Mouse (Mus musculus) hindbrain, embryonic 14.5 days (tissue): Measurements from ENCODE around the gene Flt3. TPM values are rescaled to one million over a fixed set of nuclear protein-coding genes. Genes with fewer than 3 reads are reported as not detected.

Source experiments
- ATAC-seq: fragments of 200-750 bp; cut with Nextera tagmentation; 2 replicates; pipeline ENCODE4 v1.8.0; 2017; ENCODE audit warnings: moderate number of reproducible peaks, mild to moderate bottlenecking, moderate TSS enrichment, moderate library complexity; ENCODE audit not compliant: low FRiP score
- DNase-seq: peaks from one replicate; pipeline ENCODE4 v3.0.0-alpha.2; 2015; ENCODE audit warnings: low spot score
- H3K27ac ChIP-seq: fragments of 300-500 bp; sonication (generic); 2 replicates; pipeline ENCODE4 v1.5.1; 2014; ENCODE audit warnings: mild to moderate bottlenecking, moderate library complexity
- H3K27me3 ChIP-seq: fragments of 300-500 bp; sonication (generic); 2 replicates; pipeline ENCODE4 v1.6.1; 2014; ENCODE audit warnings: mild to moderate bottlenecking, low read length, mixed read lengths; ENCODE audit not compliant: control insufficient read depth, insufficient read depth
- H3K36me3 ChIP-seq: fragments of 300-500 bp; sonication (generic); replicated peaks from 2 replicates; pipeline ENCODE4 v1.6.1; 2014; ENCODE audit not compliant: control insufficient read depth, insufficient read depth
- H3K4me1 ChIP-seq: fragments of 300-500 bp; sonication (generic); replicated peaks from 2 replicates; pipeline ENCODE4 v1.6.1; 2014; ENCODE audit warnings: antibody characterized with exemption, low read length, mixed read lengths; ENCODE audit not compliant: control insufficient read depth, insufficient read depth
- H3K4me2 ChIP-seq: fragments of 300-500 bp; sonication (generic); replicated peaks from 2 replicates; pipeline ENCODE4 v1.6.1; 2014; ENCODE audit warnings: mild to moderate bottlenecking, moderate library complexity
- H3K4me3 ChIP-seq: fragments of 300-500 bp; sonication (generic); replicated peaks from 2 replicates; pipeline ENCODE4 v1.5.1; 2014; ENCODE audit warnings: mild to moderate bottlenecking, low read length
- H3K9ac ChIP-seq: fragments of 300-500 bp; sonication (generic); 2 replicates; pipeline ENCODE4 v1.6.1; 2014
- H3K9me3 ChIP-seq: fragments of 300-500 bp; sonication (generic); 2 replicates; pipeline ENCODE4 v1.6.1; 2016; ENCODE audit warnings: low read length; ENCODE audit not compliant: control insufficient read depth
- WGBS: fragments of 180-500 bp; shearing (Covaris S2); extraction: QIAGEN DNeasy Blood & Tissue Kit; methylation state at CpG from one replicate; pipeline ENCODE4 v1.1.7; 2014; 5-methylcytosine and 5-hydroxymethylcytosine counted together
- polyA plus RNA-seq: library from polyadenylated mRNA; unstranded; fragments of >200 nt; fragmentation: Nextera tagmentation; extraction: Ambion mirVana; gene quantifications from 2 replicates; pipeline ENCODE4 v1.2.1, GENCODE M21; 2014

Flt3 gene
- polyA plus RNA-seq, 1 experiment from 2014 or later: 0.95 TPM

GRCm38 (mm10) chr5:147345981-147346380 lies 54.3 kb downstream of the Flt3 start:
- Histone ChIP-seq H3K9ac (no peak overlapping the region), H3K4me1 (no peaks in the 10 kb centered on the region), H3K27ac (no peak overlapping the region), H3K36me3 (no peaks in the 10 kb centered on the region), H3K4me3 (no peak overlapping the region), H3K9me3 (no peaks in the 10 kb centered on the region), H3K27me3 (no peaks in the 10 kb centered on the region), H3K4me2 (no peak overlapping the region)
- DNase-seq: no peak
- 67% methylated on average over 1 of the region's 1 CpGs for WGBS
- ATAC-seq: no peak

DNA sequence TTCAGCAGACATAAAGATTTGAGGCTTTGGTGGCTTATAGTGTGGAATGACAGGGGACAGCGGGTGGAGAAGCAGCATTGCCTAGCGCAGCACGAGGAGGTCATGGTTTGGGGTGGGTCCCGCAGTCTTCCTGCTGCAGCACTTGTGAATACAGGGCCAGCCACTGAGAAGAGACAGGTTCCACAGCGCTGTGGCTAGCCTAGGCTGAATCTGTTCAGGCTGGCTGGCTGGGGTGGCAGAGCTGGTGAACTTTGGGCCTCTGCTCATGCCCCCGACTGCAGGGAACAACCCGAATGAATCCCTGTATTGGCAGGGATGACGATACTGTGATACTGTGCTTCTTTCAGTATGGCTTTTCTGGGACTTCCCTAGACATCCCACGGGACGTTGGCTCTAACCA lies 56.4 kb downstream of the Flt3 start:
- Histone ChIP-seq H3K27me3 (no peaks in the 10 kb centered on the region), H3K36me3 (no peaks in the 10 kb centered on the region), H3K27ac (no peak overlapping the region), H3K4me2 (no peak overlapping the region), H3K4me1 (no peaks in the 10 kb centered on the region), H3K9ac (no peak overlapping the region), H3K4me3 (no peak overlapping the region), H3K9me3 (no peaks in the 10 kb centered on the region)
- ATAC-seq (no peak), DNase-seq (no peak)
- WGBS: 88% methylated on average over 10 of the region's 10 CpGs

- no peak overlapping the region for H3K4me3 ChIP-seq
- H3K4me2 ChIP-seq: no peak overlapping the region
- H3K36me3 ChIP-seq: no peaks in the 10 kb centered on the region
- no peaks in the 10 kb centered on the region for H3K4me1 ChIP-seq
- H3K9ac ChIP-seq: no peak overlapping the region
- DNase-seq: no peak
- H3K27ac ChIP-seq: no peak overlapping the region
- ATAC-seq: no peak
- 91% methylated on average over 6 of the region's 6 CpGs for WGBS
- H3K9me3 ChIP-seq: no peaks in the 10 kb centered on the region
- no peaks in the 10 kb centered on the region for H3K27me3 ChIP-seq
Observed at GRCm38 (mm10) chr5:147342901-147343300, 57.4 kb downstream of the Flt3 start.

DNA sequence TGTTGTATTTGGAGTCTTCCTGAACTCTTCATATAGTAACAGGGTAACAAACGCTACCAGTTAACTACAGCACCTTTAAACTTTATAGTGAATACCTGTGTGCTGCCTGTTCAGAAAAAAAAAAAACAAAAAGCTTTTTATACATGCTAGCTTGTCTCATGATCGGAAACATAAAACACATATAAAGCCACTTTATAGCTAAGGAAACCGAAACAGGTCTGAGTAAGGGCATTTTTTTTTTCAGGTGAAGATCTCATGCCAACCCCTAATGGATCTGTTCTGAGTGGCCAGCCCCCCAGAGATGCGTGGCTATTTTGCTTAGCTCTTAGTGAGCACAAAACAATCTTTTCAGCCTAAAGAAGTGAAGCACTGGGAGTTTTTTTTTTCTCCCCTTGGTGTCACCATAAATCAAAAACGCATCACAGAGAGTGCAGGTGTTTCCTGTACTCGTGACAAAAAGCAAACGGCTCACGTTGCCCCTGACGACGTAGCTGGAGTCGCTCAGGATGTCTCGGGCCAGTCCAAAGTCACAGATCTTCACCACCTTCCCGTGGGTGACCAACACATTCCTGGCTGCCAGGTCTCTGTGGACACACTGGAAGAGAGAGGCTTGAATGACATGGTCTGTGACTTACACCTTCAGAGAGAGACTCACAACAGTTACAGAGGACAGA lies 59.4 kb downstream of the Flt3 start:
- WGBS: 74% methylated on average over 13 of the region's 13 CpGs

DNA sequence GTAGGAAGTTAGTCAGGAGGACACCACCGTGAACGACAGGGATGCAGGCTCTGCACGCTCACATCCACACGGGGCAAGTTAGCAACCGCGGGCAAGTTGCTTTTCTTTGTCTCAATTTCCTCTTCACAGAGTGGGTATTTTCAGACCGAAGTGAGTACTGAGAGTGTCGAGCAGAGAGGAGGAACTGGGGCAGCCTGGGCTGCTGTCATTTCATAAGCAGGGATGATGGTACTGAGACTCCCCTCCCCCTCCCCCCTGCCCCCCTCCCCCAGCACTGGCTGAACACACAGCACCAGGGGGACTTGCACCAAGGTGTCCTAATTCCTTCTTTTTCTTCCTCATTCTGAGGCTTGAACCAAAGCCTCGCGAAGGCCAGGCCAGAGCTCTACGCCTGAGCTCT lies 60.7 kb downstream of the Flt3 start:
- ATAC-seq: no peak
- Histone ChIP-seq H3K9me3 (no peaks in the 10 kb centered on the region), H3K36me3 (no peaks in the 10 kb centered on the region), H3K4me1 (no peaks in the 10 kb centered on the region), H3K9ac (no peak overlapping the region), H3K4me2 (no peak overlapping the region), H3K4me3 (no peak overlapping the region), H3K27ac (no peak overlapping the region), H3K27me3 (no peaks in the 10 kb centered on the region)
- 87% methylated on average over 11 of the region's 11 CpGs for WGBS
- no peak for DNase-seq

More for the DNA sequence above, 59.4 kb downstream of the Flt3 start:
- Histone ChIP-seq H3K36me3 (no peaks in the 10 kb centered on the region), H3K27me3 (no peaks in the 10 kb centered on the region), H3K27ac (no peak overlapping the region), H3K4me1 (no peaks in the 10 kb centered on the region), H3K4me3 (no peak overlapping the region), H3K9me3 (no peaks in the 10 kb centered on the region), H3K4me2 (no peak overlapping the region), H3K9ac (no peak overlapping the region)
- DNase-seq (no peak), ATAC-seq (no peak)

DNA sequence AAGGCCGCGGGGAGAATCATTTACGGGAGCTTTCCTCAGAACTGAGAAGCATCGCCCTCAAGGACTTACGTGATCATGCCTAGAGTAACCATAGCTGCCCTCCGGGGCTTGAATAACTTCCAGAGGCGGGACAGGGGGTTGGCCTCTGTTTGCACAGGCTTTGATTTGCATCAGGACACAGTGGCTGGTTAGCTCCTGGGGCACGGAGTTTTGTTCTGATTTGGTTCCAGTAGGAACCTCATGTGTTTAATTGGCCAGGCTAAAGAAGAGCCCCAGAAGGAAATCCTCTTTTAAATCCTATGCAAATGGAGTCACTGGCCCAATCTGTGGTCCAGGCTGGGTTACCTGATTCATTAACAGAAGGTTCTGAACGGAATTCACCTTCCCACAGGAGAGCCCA lies 61.3 kb downstream of the Flt3 start:
- no peaks in the 10 kb centered on the region for H3K4me1 ChIP-seq
- H3K4me2 ChIP-seq: no peak overlapping the region
- no peaks in the 10 kb centered on the region for H3K9me3 ChIP-seq
- DNase-seq: no peak
- 49% methylated on average over 9 of the region's 9 CpGs for WGBS
- H3K27ac ChIP-seq: no peak overlapping the region
- no peaks in the 10 kb centered on the region for H3K27me3 ChIP-seq
- H3K36me3 ChIP-seq: no peaks in the 10 kb centered on the region
- H3K9ac ChIP-seq: no peak overlapping the region
- ATAC-seq: no peak
- no peak overlapping the region for H3K4me3 ChIP-seq

DNA sequence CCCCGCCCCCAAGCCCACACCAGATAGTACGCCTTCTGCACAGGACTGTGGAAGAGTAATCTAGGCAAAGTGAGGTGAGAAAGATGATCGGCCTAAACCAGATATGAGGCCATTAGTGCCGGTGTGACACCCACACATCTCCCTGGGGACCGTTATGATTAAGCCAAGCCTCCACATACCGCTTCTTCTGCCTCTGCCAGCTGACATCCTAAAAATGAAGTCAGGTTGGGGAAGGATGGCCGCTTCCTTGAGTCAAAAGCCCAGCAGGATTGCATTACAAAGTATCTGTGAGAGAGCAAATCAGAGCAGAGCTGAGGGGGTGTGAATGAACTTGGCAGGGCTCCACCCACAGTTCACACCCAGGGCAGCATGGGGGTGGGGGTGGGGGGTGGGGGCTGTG lies 67.6 kb downstream of the Flt3 start:
- DNase-seq: no peak

DNA sequence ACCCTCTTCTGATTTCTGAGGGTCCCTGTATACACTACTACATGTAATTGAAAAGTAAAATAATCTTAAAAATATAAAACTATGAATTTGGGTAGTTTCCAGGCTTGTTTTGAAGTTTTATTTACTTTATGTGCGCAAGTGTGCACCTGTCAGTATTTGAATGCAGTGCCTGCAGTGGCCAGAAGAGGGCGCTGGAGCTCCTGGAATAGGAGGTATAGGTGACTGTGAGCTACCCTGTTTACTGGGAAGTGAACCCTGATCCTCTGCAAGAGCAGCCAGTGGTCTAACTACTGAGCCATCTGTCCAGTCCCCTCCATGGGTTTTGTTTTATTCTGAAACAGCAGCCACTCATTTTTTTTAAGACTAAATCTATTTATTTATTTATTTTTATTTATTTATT lies 68.7 kb downstream of the Flt3 start:
- no peaks in the 10 kb centered on the region for H3K27me3 ChIP-seq
- H3K4me2 ChIP-seq: no peak overlapping the region
- DNase-seq (peak; percentile 64), ATAC-seq (no peak)
- no peak overlapping the region for H3K4me3 ChIP-seq
- H3K9ac ChIP-seq: no peak overlapping the region
- WGBS: 45% methylated on average over 2 of the region's 2 CpGs
- H3K36me3 ChIP-seq: no peaks in the 10 kb centered on the region
- no peaks in the 10 kb centered on the region for H3K4me1 ChIP-seq
- H3K27ac ChIP-seq: no peak overlapping the region
- no peaks in the 10 kb centered on the region for H3K9me3 ChIP-seq

More for the DNA sequence above, 67.6 kb downstream of the Flt3 start:
- 50% methylated on average over 7 of the region's 7 CpGs for WGBS
- H3K27me3 ChIP-seq: no peaks in the 10 kb centered on the region
- no peaks in the 10 kb centered on the region for H3K9me3 ChIP-seq
- H3K4me1 ChIP-seq: no peaks in the 10 kb centered on the region
- no peak overlapping the region for H3K9ac ChIP-seq
- H3K27ac ChIP-seq: no peak overlapping the region
- no peak overlapping the region for H3K4me2 ChIP-seq
- H3K36me3 ChIP-seq: no peaks in the 10 kb centered on the region
- ATAC-seq: no peak
- H3K4me3 ChIP-seq: no peak overlapping the region

DNA sequence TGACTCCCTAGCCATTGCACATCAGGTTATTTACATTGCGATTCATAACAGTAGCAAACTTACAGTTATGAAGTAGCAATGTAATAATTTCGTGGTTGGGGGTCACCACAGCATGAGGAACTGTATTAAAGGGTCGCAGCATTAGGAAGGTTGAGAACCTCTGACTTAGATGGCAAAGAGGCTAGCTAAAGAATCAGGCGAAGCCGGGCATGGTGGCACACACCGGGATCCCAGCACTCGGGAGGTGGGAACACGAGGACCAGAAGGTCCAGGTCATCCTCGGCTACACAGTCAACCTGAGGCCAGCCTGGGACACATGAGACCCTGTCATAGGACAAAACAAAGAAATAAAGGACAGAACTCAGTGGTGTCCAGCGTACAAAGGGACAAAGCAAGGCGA lies 70.3 kb downstream of the Flt3 start:
- no peaks in the 10 kb centered on the region for H3K4me1 ChIP-seq
- no peak overlapping the region for H3K27ac ChIP-seq
- H3K4me3 ChIP-seq: no peak overlapping the region
- H3K27me3 ChIP-seq: no peaks in the 10 kb centered on the region
- no peak for ATAC-seq
- WGBS: 84% methylated on average over 11 of the region's 11 CpGs
- H3K36me3 ChIP-seq: no peaks in the 10 kb centered on the region
- no peak overlapping the region for H3K4me2 ChIP-seq
- no peak overlapping the region for H3K9ac ChIP-seq
- H3K9me3 ChIP-seq: no peaks in the 10 kb centered on the region
- no peak for DNase-seq

DNA sequence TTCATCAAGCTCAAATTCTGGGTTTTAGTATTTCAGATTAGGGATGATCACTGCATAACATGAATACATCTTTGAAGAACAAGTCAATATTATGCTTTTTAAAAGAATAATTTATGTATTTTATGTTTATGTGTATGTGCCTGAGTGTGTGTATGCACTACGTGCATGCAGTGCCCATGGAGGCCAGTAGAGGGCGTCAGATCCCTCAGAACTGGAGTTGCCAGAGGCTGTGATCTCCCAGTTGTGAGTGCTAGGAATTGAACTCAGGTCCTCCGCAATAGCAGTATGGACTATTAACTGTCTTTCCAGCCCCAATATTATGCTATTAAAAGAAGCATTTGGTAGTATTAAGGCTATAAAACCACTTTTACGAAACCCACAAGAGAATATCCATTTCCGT lies 72.7 kb downstream of the Flt3 start:
- DNase-seq (no peak), ATAC-seq (no peak)
- no peak overlapping the region for H3K9ac ChIP-seq
- no peak overlapping the region for H3K27ac ChIP-seq
- WGBS: 90% methylated on average over 5 of the region's 5 CpGs
- peaks cover 5% of the 10 kb centered on the region for H3K27me3 ChIP-seq
- no peak overlapping the region for H3K4me3 ChIP-seq
- no peak overlapping the region for H3K4me2 ChIP-seq
- H3K9me3 ChIP-seq: no peaks in the 10 kb centered on the region
- no peaks in the 10 kb centered on the region for H3K4me1 ChIP-seq
- H3K36me3 ChIP-seq: no peaks in the 10 kb centered on the region
